Mouse (Mus musculus) embryonic facial prominence, embryonic 14.5 days (tissue): ENCODE measurements around the gene Mfsd10. TPM values are rescaled to one million over a fixed set of nuclear protein-coding genes. Genes with fewer than 3 reads are reported as not detected.
"Not testable (repeated sequence)": the region's sequence is repeated elsewhere in the genome, so short reads cannot be mapped to it uniquely, and the experiment has no call there.

ENCODE experiments used
- ATAC-seq: fragments of 200-750 bp; cut with Nextera tagmentation; 2 replicates; pipeline ENCODE4 v1.8.0; 2017; ENCODE audit warnings: low read depth, moderate number of reproducible peaks, moderate TSS enrichment
- DNase-seq: peaks from one replicate; pipeline ENCODE4 v3.0.0-alpha.2; 2015; ENCODE audit warnings: low spot score
- H3K27ac ChIP-seq: fragments of 300-500 bp; sonication (generic); replicated peaks from 2 replicates; pipeline ENCODE4 v1.5.1; 2014; ENCODE audit warnings: low read depth, mild to moderate bottlenecking, low read length, moderate library complexity
- H3K27me3 ChIP-seq: fragments of 300-500 bp; sonication (generic); replicated peaks from 2 replicates; pipeline ENCODE4 v1.6.1; 2014; ENCODE audit warnings: low read length; ENCODE audit not compliant: control insufficient read depth, insufficient read depth
- H3K36me3 ChIP-seq: fragments of 300-500 bp; sonication (generic); 2 replicates; pipeline ENCODE4 v1.6.1; 2014; ENCODE audit warnings: low read length, mixed read lengths; ENCODE audit not compliant: control insufficient read depth, insufficient read depth
- H3K4me1 ChIP-seq: fragments of 300-500 bp; sonication (generic); 2 replicates; pipeline ENCODE4 v1.6.1; 2014; ENCODE audit warnings: antibody characterized with exemption, low read length; ENCODE audit not compliant: control insufficient read depth, insufficient read depth
- H3K4me2 ChIP-seq: fragments of 300-500 bp; sonication (generic); 2 replicates; pipeline ENCODE4 v1.6.1; 2014; ENCODE audit warnings: low read depth, mild to moderate bottlenecking, low read length, moderate library complexity, mixed read lengths
- H3K4me3 ChIP-seq: fragments of 300-500 bp; sonication (generic); 2 replicates; pipeline ENCODE4 v1.5.1; 2014; ENCODE audit warnings: low read depth, mild to moderate bottlenecking, low read length
- H3K9ac ChIP-seq: fragments of 300-500 bp; sonication (generic); 2 replicates; pipeline ENCODE4 v1.6.1; 2014; ENCODE audit warnings: low read depth, mild to moderate bottlenecking, low read length, moderate library complexity, mixed read lengths
- H3K9me3 ChIP-seq: fragments of 300-500 bp; sonication (generic); 2 replicates; pipeline ENCODE4 v1.6.1; 2016; ENCODE audit warnings: low read length; ENCODE audit not compliant: control insufficient read depth
- WGBS: fragments of 180-500 bp; shearing (Covaris S2); extraction: QIAGEN DNeasy Blood & Tissue Kit; methylation state at CpG from one replicate; pipeline ENCODE4 v1.1.7; 2014; 5-methylcytosine and 5-hydroxymethylcytosine counted together
- polyA plus RNA-seq: library from polyadenylated mRNA; unstranded; fragments of >200 nt; fragmentation: Nextera tagmentation; extraction: Ambion mirVana; gene quantifications from 2 replicates; pipeline ENCODE4 v1.2.1, GENCODE M21; 2014

The Mfsd10 gene
- polyA plus RNA-seq, 1 experiment from 2014 or later: 117 TPM

DNA sequence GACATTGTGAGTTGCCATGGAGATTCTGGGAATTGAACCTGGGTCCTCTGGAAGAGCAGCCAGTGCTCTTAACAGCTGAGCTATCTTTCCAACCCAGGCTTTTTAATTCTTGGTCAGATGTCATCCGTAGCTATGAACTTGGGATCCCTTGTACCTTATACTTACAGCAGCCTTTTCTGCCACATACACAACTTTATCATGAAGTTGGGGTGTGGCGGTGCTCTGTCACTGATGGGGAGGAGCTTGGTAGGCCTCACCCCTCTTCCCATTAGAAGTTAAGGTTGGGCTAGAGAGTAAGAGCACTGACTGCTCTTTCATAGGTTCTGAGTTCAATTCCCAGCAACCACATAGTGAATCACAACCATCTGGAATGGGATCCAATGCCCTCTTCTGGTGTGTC lies 4.0 kb downstream of the Mfsd10 start:
- ATAC-seq (no peak), DNase-seq (no peak)
- Histone ChIP-seq H3K9me3 (no peaks in the 10 kb centered on the region), H3K9ac (no peak overlapping the region), H3K4me3 (no peak overlapping the region), H3K36me3 (peaks cover 71% of the 10 kb centered on the region), H3K27me3 (no peaks in the 10 kb centered on the region), H3K4me1 (peaks cover 6% of the 10 kb centered on the region), H3K4me2 (no peak overlapping the region), H3K27ac (no peak overlapping the region)
- WGBS: 96% methylated on average over 2 of the region's 2 CpGs

- no peak for ATAC-seq
- DNase-seq: no peak
- Histone ChIP-seq H3K9ac (no peak overlapping the region), H3K27ac (no peak overlapping the region), H3K4me1 (no peaks in the 10 kb centered on the region), H3K9me3 (no peaks in the 10 kb centered on the region), H3K27me3 (no peaks in the 10 kb centered on the region), H3K4me3 (no peak overlapping the region), H3K4me2 (no peak overlapping the region), H3K36me3 (peaks cover 90% of the 10 kb centered on the region)
- 91% methylated on average over 4 of the region's 4 CpGs for WGBS
Measured at GRCm38 (mm10) chr5:34609966-34610365, 27.0 kb downstream of the Mfsd10 start.

DNA sequence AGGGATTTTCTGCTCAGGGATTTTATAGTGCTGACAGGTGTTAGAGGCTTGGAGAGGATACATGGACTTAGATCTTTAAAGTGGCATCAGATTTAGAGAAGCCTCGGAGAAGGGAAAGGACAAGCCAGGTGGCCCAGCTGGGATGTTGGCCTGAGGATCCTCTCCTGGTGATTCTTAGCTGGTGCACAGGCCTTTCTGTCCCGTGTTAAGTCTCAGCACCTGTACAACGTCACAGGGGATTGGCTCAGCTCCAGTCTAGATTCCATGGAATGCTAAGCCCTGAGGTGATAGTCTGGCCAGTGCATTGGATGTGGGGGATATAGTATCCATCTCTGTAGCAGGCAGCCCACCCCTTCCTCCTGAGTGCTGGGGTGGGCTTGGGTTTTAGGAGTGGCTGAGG lies 28.8 kb downstream of the Mfsd10 start:
- Histone ChIP-seq H3K36me3 (peaks cover 82% of the 10 kb centered on the region), H3K4me3 (no peak overlapping the region), H3K9ac (no peak overlapping the region), H3K27me3 (no peaks in the 10 kb centered on the region), H3K9me3 (no peaks in the 10 kb centered on the region), H3K4me1 (no peaks in the 10 kb centered on the region), H3K4me2 (no peak overlapping the region), H3K27ac (no peak overlapping the region)
- no peak for DNase-seq
- 48% methylated on average over 3 of the region's 3 CpGs for WGBS
- no peak for ATAC-seq

- peaks cover 83% of the 10 kb centered on the region for H3K36me3 ChIP-seq
Measured at GRCm38 (mm10) chr5:34607100-34607880, 29.7 kb downstream of the Mfsd10 start.

DNA sequence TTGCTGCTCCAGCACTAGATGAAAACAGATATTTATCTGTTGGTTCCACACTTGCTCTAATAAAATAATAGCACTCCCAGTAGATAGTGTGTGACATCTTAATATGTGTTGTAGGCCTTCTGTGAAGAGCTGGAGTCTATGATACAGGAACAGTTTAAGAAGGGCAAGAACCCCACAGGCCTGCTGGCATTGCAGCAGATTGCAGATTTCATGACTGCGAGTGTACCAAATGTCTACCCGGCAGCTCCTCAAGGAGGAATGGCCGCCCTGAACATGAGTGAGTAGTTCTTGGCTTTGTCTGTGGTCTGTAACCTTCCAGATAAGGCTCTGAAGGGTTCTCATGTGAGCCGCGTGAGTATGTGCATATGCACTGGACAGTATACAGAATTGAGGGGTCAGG lies 32.4 kb downstream of the Mfsd10 start:
- Histone ChIP-seq H3K27ac (no peak overlapping the region), H3K9ac (no peak overlapping the region), H3K4me3 (no peak overlapping the region), H3K4me1 (no peaks in the 10 kb centered on the region), H3K27me3 (no peaks in the 10 kb centered on the region), H3K9me3 (no peaks in the 10 kb centered on the region), H3K4me2 (no peak overlapping the region), H3K36me3 (peaks cover 74% of the 10 kb centered on the region)
- 94% methylated on average over 5 of the region's 5 CpGs for WGBS
- DNase-seq (no peak), ATAC-seq (no peak)

More at GRCm38 (mm10) chr5:34607100-34607880, 29.7 kb downstream of the Mfsd10 start:
- Histone ChIP-seq H3K27me3 (no peaks in the 10 kb centered on the region), H3K9ac (no peak overlapping the region), H3K27ac (no peak overlapping the region), H3K4me2 (no peak overlapping the region), H3K4me3 (no peak overlapping the region), H3K9me3 (no peaks in the 10 kb centered on the region), H3K4me1 (no peaks in the 10 kb centered on the region)
- DNase-seq (no peak), ATAC-seq (no peak)
- 84% methylated on average over 8 of the region's 8 CpGs for WGBS

- Histone ChIP-seq H3K27ac (no peak overlapping the region), H3K36me3 (peaks cover 17% of the 10 kb centered on the region), H3K4me1 (peaks cover 6% of the 10 kb centered on the region; the same call in 1 of the 2 replicates), H3K9ac (no peak overlapping the region), H3K27me3 (no peaks in the 10 kb centered on the region), H3K4me3 (no peak overlapping the region), H3K9me3 (no peaks in the 10 kb centered on the region), H3K4me2 (no peak overlapping the region)
- DNase-seq: no peak
- 96% methylated on average over 9 of the region's 9 CpGs for WGBS
- no peak for ATAC-seq
Measured at GRCm38 (mm10) chr5:34593202-34593727, 43.7 kb downstream of the Mfsd10 start.

- Histone ChIP-seq H3K36me3 (peaks cover 12% of the 10 kb centered on the region; the same call in 1 of the 2 replicates), H3K4me1 (peaks cover 6% of the 10 kb centered on the region; the same call in 1 of the 2 replicates), H3K9me3 (no peaks in the 10 kb centered on the region), H3K27me3 (no peaks in the 10 kb centered on the region), H3K4me3 (no peak overlapping the region), H3K27ac (no peak overlapping the region), H3K9ac (no peak overlapping the region), H3K4me2 (no peak overlapping the region)
- 94% methylated on average over 6 of the region's 6 CpGs for WGBS
- no peak for ATAC-seq
- no peak for DNase-seq
Measured at GRCm38 (mm10) chr5:34592666-34593065, 44.3 kb downstream of the Mfsd10 start.

DNA sequence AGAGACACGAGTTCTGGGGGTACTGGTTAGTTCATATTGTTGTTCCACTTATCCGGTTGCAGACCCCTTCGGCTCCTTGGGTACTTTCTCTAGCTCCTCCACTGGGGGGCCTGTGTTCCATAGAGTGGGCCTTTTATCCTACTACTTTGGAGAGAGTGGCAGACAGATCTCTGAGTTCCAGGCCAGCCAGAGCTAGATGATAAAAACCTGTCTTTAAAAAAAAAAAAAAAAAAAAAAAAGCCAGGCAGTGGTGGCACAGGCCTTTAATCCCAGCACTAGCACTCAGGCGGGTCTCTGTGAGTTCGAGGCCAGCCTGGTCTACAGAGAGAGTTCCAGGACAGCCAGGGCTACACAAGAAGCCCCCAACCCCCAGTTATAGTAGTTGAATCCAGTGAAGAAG lies 44.8 kb downstream of the Mfsd10 start:
- DNase-seq, H3K4me2 ChIP-seq, H3K27ac ChIP-seq, H3K4me1 ChIP-seq, H3K27me3 ChIP-seq, ATAC-seq, H3K36me3 ChIP-seq, H3K9ac ChIP-seq, H3K4me3 ChIP-seq, H3K9me3 ChIP-seq: not testable (repeated sequence)
- WGBS: 84% methylated on average over 5 of the region's 5 CpGs
